Mouse (Mus musculus): Measurements from ENCODE around the gene Dctn1. TPM values are rescaled to one million over a fixed set of nuclear protein-coding genes. Genes with fewer than 3 reads are reported as not detected.
A peak's percentile ranks its signal among the peaks of the same experiment; 100 is the strongest.

Gene Dctn1
- 100 to 1,000 TPM; 369 to 376 TPM for total RNA-seq (2021)
- long read RNA-seq, experiment 1, full-length matches to known transcripts, result 51 of 457 reads
- long read RNA-seq, experiment 1, partial matches to known transcripts, result 334 of 457 reads
- long read RNA-seq, experiment 1, other reads (novel, unspliced or antisense), result 72 of 457 reads
- long read RNA-seq, experiment 2, full-length matches to known transcripts, result 51 of 395 reads
- long read RNA-seq, experiment 2, partial matches to known transcripts, result 248 of 395 reads
- long read RNA-seq, experiment 2, other reads (novel, unspliced or antisense), result 96 of 395 reads

DNA sequence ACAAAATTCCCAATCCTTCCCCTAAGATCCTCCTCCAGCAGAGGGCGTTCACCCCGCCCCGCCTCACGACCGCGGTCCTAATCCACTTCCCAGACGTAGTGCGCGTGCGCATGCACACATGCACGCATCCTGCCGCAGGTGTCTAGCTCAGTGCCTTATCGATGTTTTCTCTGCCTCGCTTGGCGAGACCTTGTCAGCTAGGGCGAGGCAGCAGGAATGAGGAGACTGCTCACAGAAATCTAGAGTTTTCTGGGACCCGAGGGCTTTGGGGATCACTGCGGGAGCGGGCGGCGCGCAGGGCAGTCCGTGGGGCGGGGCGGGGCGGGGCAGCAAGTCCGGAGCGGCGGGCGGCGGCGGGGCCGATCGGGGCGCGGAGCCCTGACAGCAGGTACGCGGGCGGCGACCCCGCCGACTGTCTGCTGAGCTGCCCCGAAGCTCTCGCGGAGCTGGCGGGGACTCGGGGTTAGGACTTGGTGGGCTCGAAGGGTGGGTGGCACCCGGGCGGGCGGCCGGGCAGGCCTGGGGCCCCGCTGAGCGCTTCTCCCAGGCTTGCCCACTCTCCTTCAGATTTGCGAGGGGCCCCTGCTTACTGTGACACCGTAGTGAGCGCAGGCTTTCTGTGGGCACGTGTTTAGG is at the start of gene Dctn1:
Gene Dctn1, plus strand, starts transcription at position 314 of the 636 bp plus-strand sequence.
- DNase-seq (ENCODE audit: extremely low spot score in 1 of 2, low spot score in 2 of 2), result peak; percentile 92
- Histone ChIP-seq H3K27ac (peak within 1 kb of the TSS; percentile 98), H3K4me3 (peak within 1 kb of the TSS; percentile 82)
- intact Hi-C loops (cut with DNase I), result loop anchor here (2.0 to 5.0 kb wide), 2 partner anchors 49 to 102 kb away; no protein-coding TSS in a partner anchor
- TF ChIP-seq CTCF (IDR thresholded peaks at IDR 0.05), result peak; percentile 88

DNA sequence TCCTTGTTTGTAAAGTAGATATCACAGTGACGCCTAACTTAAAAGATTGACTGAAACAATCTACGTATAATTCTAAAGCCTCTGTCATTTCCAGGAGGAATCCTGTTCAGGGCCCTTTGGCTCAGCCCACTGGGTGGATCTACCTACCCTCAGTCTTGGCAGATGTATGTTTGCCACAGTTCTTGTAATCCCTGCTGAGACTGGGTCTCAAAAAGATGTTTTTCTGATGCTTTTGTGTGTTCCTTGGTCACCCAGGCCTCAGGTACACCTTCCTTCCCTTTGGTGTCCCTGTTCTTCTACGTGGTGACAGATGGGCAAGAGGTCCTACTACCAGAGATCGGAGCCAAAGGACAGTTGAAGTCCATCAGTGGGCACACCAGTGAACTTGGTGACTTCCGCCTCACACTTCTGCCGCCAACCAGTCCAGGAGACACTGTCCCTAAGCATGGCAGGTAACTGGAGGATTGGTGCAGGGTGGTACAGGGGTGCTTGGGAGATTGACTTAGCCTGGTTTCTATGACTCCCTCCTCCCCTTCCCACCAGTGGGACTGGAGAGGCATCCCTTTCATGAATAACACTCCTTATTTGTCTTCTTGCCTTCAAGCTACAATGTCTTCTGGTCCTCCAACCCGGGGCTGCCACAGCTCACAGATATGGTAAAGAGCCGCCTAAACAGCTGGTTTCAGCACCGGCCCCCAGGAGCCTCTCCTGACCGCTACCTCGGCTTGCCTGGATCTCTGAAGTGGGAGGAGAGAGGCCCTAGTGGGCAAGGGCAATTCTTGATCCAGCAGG is 49.2 kb upstream of the Dctn1 start:
- no peak for TF ChIP-seq CTCF (IDR thresholded peaks at IDR 0.05)
- H3K4me3 ChIP-seq, result peak overlapping the region; percentile 60
- no peak overlapping the region for H3K27ac ChIP-seq
- intact Hi-C loops (cut with DNase I), result loop anchor here (2.0 kb wide), 1 partner anchor 28 kb away; no protein-coding TSS in a partner anchor
- DNase-seq (ENCODE audit: extremely low spot score in 1 of 2, low spot score in 2 of 2), result no peak

DNA sequence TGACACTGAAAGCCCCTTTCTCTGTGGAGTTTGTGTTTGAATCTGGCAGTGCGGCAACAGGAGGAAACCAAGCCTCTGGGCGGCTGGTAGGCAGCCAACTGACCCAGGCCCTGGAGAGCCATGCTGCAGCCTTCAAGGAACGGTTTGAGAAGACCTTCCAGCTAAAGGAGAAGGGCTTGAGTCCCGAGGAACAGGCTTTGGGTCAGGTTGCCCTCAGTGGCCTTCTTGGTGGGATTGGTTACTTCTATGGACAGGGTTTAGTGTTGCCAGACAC is 48.6 kb upstream of the Dctn1 start:
- DNase-seq (ENCODE audit: extremely low spot score in 1 of 2, low spot score in 2 of 2), result no peak
- Histone ChIP-seq H3K4me3 (no peak overlapping the region), H3K27ac (no peak overlapping the region)
- intact Hi-C loops (cut with DNase I), result loop anchor here (2.0 kb wide), 1 partner anchor 28 kb away; no protein-coding TSS in a partner anchor
- no peak for TF ChIP-seq CTCF (IDR thresholded peaks at IDR 0.05)

DNA sequence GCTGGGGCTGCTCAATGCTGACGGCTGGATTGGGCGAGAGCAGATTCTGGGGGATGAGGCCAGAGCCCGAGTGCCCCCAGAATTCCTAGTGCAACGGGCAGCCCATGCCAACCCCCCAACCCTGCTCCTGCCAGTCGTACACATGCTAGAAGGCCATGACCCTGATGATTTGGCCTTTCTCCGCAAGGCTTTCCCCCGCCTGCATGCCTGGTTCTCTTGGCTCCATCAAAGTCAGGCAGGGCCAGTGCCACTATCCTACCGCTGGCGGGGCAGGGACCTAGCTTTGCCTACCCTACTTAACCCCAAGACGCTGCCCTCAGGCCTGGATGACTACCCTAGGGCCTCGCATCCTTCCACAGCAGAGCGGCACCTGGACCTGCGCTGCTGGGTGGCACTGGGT is 48.1 kb upstream of the Dctn1 start:
- no peak overlapping the region for H3K4me3 ChIP-seq
- TF ChIP-seq CTCF (IDR thresholded peaks at IDR 0.05), result no peak
- no peak overlapping the region for H3K27ac ChIP-seq
- no peak for DNase-seq (ENCODE audit: extremely low spot score in 1 of 2, low spot score in 2 of 2)
- intact Hi-C loops (cut with DNase I), result loop anchor here (2.0 kb wide), 1 partner anchor 27 kb away; no protein-coding TSS in a partner anchor

DNA sequence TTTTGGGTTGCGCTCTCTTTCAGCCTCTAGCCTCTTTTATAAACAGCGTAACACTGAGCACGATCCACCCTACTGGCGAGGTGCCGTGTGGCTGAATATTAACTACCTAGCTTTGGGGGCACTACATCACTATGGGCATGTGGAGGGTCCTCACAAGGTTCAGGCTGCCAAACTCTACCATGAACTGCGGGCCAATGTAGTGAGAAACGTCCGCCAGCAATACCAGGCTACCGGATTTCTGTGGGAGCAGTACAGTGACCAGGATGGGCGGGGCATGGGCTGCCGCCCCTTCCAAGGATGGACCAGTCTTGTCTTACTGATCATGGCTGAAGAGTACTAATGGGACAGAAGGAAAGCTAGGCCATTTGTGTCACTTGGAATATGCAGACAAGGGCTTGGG is 47.4 kb upstream of the Dctn1 start:
- no peak for DNase-seq (ENCODE audit: extremely low spot score in 1 of 2, low spot score in 2 of 2)
- intact Hi-C loops (cut with DNase I), result no loop called here

DNA sequence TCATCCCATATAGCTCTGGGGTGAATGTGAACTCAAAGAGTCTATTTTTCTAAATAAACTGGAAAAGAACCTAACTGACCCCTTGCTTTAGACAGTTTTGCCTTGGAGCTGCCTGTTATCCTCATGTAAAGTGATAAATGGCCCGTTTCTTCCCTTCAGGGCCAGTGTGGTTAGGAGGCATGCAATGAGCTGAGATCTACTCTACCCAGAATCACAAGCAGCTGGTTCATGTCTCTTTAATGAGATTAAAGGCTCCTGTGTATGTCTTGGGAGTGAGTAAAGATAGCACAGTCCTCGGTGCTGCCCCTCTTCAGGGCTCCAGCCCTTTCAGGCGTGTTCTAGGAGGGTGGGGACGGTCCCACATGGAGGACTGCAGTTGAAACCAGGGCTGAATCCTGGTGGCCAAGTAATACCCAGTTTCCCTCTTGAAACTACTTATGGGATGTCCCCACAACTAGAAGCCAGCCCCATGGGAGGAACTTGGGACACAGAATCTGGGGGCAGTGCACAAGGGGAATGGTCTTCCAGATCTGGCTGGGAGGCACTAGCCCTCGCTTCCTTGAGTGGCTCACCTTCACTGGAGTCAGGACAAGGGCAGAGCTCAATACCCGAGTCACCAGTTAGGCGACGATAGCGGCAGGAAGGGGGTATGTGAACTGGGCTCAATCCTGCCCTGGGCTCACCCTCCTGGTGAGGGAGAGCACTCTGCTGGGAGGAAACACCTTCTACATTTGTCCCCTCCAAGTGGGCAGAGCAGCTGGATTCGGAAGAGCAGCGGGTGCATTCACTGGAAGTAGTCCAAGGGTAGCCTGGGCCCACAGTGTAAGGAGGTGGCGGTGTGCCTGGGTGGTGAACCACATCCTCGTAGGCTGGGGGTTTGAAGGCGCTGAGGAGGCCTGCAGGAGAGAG is 46.6 kb upstream of the Dctn1 start:
- Histone ChIP-seq H3K4me3 (no peak overlapping the region), H3K27ac (no peak overlapping the region)
- no peak for TF ChIP-seq CTCF (IDR thresholded peaks at IDR 0.05)
- no peak for DNase-seq (ENCODE audit: extremely low spot score in 1 of 2, low spot score in 2 of 2)
- intact Hi-C loops (cut with DNase I), result no loop called here

More for the DNA sequence above, 47.4 kb upstream of the Dctn1 start:
- TF ChIP-seq CTCF (IDR thresholded peaks at IDR 0.05), result no peak
- Histone ChIP-seq H3K27ac (no peak overlapping the region), H3K4me3 (no peak overlapping the region)

DNA sequence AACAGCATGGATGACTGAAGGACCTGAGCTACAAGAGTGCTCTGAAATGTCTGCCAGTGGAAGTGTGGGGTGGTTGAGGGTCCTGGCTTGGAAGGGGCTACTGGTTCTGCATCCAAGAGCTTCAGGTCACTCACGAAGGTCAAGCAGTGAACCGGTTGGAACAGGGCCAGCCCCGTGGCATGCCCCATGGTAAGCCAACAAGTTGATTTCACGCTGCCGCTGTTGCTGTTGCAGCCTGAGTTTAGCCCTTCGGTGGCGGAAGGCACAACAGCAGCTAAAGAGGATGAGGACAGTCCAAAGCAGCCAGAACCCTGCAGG is 46.0 kb upstream of the Dctn1 start:
- no peak for DNase-seq (ENCODE audit: extremely low spot score in 1 of 2, low spot score in 2 of 2)
- no peak overlapping the region for H3K27ac ChIP-seq
- no peak for TF ChIP-seq CTCF (IDR thresholded peaks at IDR 0.05)
- intact Hi-C loops (cut with DNase I), result no loop called here
- H3K4me3 ChIP-seq, result no peak overlapping the region

DNA sequence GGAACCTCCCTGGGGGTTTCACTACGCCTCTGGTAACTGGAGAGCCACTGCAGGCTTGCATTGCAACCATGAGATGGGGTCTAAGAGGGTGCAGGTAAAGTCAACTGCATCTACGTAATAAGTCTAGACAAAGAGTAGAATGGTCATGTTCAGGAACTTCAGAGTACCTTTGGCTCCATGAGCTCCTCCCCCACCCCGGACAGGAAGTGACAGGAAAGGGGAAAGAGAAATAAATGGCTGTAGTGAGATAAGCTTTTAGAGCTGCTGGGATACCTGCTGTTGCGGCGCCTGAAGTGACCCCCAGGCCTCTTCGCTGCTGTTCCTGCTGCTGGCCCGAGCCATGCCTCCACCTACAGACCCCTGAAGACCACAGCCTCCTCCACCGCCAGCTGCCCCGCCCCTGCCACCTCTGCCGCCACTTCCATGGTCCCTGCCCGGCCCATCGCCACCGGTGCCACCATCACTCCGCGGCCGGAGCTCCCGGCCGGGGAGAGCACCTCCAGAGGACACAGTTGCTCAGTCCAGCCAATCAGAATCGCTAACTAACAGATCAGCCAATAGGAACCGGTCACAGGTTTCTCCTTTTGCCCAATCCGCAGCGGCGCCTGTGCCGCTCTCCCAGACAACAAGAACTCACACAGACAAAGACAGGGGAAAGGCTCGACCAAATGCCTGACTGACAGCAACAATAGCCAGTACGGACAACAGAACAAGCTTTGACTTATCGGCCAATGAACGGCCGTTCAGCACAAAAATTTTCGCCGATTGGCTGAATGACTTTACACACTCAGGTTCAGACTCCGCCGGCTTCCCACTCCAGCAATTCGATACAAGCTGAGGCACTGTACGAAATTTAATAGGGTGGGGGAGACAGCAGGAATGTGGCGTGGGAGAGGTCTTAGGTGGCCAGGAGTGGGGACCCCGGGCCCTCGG is 44.5 kb upstream of the Dctn1 start, which contains the start of gene Wbp1:
Gene Wbp1, minus strand, starts transcription at position 630 of the 933 bp plus-strand sequence.
- peak; percentile 88 to 94 for DNase-seq (ENCODE audit: extremely low spot score in 1 of 2, low spot score in 2 of 2)
- intact Hi-C loops (cut with DNase I), result no loop called here

DNA sequence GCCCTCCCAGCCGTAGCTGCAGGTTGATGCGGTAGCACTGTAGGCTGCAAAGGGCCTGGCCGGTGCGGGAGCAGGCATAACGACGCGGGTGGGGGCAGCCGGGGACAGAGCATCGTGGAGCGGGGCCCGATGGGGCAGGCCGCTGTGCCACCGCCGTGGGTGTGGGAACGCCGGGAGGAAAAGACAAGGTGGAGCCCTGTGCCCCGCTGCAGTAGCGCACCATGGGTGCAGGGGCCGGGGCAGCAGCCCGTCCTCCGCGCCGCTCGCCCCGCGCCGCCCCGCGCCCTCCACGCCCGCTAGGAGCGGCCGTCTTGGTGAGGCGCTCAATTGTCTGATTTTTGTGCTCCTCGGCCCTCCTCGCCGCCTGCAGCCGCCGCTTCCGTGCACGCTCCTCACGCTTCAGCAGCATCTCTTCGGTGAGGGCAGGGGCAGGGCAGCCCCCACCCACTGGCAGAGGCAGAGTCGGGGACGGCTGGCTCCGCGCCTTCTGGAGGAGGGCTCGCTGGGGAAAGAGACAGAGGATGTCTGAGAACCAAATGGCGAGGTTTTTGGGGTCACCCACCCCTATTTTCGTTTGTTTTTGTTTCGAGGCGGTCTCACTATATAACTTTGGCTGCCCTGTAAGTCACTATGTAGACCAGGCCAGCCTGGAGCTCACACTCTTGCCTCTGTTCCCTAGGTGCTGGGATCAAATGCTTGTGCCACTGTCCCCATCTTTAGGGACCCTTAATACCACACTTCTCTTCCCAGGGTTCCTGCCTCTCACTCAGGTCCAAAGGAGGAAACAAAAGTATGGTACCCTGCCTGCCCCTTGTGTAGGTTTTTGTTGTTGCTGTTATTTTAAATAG is 43.6 kb upstream of the Dctn1 start:
- TF ChIP-seq CTCF (IDR thresholded peaks at IDR 0.05), result no peak; the same call in 1 of the 2 replicates
- intact Hi-C loops (cut with DNase I), result no loop called here
- H3K27ac ChIP-seq, result peak overlapping the region; percentile 78
- peak overlapping the region; percentile 62 for H3K4me3 ChIP-seq
- no peak for DNase-seq (ENCODE audit: extremely low spot score in 1 of 2, low spot score in 2 of 2)

More for the DNA sequence above, 44.5 kb upstream of the Dctn1 start, which contains the start of gene Wbp1:
- TF ChIP-seq CTCF (IDR thresholded peaks at IDR 0.05), result no peak; the same call in 1 of the 2 replicates
- H3K27ac ChIP-seq, result peak within 1 kb of the TSS; percentile 82
- peak within 1 kb of the TSS; percentile 62 for H3K4me3 ChIP-seq

Measured in left cerebral cortex, adult 2 months (tissue).